Mouse (Mus musculus) embryo, embryonic 11.5 days (tissue): Measurements from ENCODE around the gene Lztfl1.
"Not testable (repeated sequence)": the region's sequence is repeated elsewhere in the genome, so short reads cannot be mapped to it uniquely, and the experiment has no call there.

ENCODE experiments used
- DNase-seq: peaks from one replicate; pipeline ENCODE4 v3.0.0-alpha.2; 2012; ENCODE audit warnings: low read depth, low spot score

Gene Lztfl1

GRCm38 (mm10) chr9:123717186-123718008 is at the start of gene Lztfl1:
TSS of gene Lztfl1 (minus strand) at chr9:123717697.
- peak; percentile 98 for DNase-seq

- no peak for DNase-seq
Measured at GRCm38 (mm10) chr9:123766996-123767395, 49.5 kb upstream of the Lztfl1 start.

GRCm38 (mm10) chr9:123763771-123764170 is 46.3 kb upstream of the Lztfl1 start:
- DNase-seq, result no peak

- DNase-seq, result no peak
Measured at GRCm38 (mm10) chr9:123762886-123763285, 45.4 kb upstream of the Lztfl1 start.

- no peak for DNase-seq
Measured at GRCm38 (mm10) chr9:123760806-123761205, 43.3 kb upstream of the Lztfl1 start.

- no peak for DNase-seq
Measured at GRCm38 (mm10) chr9:123758645-123759044, 41.1 kb upstream of the Lztfl1 start.

GRCm38 (mm10) chr9:123758156-123758555 is 40.7 kb upstream of the Lztfl1 start:
- DNase-seq, result no peak

- DNase-seq, result no peak
Measured at GRCm38 (mm10) chr9:123757326-123757725, 39.8 kb upstream of the Lztfl1 start.

GRCm38 (mm10) chr9:123756752-123757151 is 39.3 kb upstream of the Lztfl1 start:
- no peak for DNase-seq

GRCm38 (mm10) chr9:123754333-123754732 is 36.8 kb upstream of the Lztfl1 start:
- no peak for DNase-seq

GRCm38 (mm10) chr9:123749687-123750086 is 32.2 kb upstream of the Lztfl1 start:
- DNase-seq, result not testable (repeated sequence)

- DNase-seq, result no peak
Measured at GRCm38 (mm10) chr9:123740799-123741198, 23.3 kb upstream of the Lztfl1 start.

GRCm38 (mm10) chr9:123734133-123734532 is 16.6 kb upstream of the Lztfl1 start:
- no peak for DNase-seq

GRCm38 (mm10) chr9:123731271-123731670 is 13.8 kb upstream of the Lztfl1 start:
- DNase-seq, result no peak

- DNase-seq, result no peak
Measured at GRCm38 (mm10) chr9:123722737-123723493, 5.4 kb upstream of the Lztfl1 start.

- no peak for DNase-seq
Measured at GRCm38 (mm10) chr9:123716301-123716700, 1.2 kb downstream of the Lztfl1 start.

- DNase-seq, result no peak
Measured at GRCm38 (mm10) chr9:123713111-123713510, 4.4 kb downstream of the Lztfl1 start.

- no peak for DNase-seq
Measured at GRCm38 (mm10) chr9:123709226-123709625, 8.3 kb downstream of the Lztfl1 start.

GRCm38 (mm10) chr9:123701822-123702221 is 15.7 kb downstream of the Lztfl1 start:
- no peak for DNase-seq

- no peak for DNase-seq
Measured at GRCm38 (mm10) chr9:123695634-123696302, 21.7 kb downstream of the Lztfl1 start.

- no peak for DNase-seq
Measured at GRCm38 (mm10) chr9:123688227-123688626, 29.3 kb downstream of the Lztfl1 start.

- DNase-seq, result no peak
Measured at GRCm38 (mm10) chr9:123686206-123686605, 31.3 kb downstream of the Lztfl1 start.
